In the genomic region with DNA sequence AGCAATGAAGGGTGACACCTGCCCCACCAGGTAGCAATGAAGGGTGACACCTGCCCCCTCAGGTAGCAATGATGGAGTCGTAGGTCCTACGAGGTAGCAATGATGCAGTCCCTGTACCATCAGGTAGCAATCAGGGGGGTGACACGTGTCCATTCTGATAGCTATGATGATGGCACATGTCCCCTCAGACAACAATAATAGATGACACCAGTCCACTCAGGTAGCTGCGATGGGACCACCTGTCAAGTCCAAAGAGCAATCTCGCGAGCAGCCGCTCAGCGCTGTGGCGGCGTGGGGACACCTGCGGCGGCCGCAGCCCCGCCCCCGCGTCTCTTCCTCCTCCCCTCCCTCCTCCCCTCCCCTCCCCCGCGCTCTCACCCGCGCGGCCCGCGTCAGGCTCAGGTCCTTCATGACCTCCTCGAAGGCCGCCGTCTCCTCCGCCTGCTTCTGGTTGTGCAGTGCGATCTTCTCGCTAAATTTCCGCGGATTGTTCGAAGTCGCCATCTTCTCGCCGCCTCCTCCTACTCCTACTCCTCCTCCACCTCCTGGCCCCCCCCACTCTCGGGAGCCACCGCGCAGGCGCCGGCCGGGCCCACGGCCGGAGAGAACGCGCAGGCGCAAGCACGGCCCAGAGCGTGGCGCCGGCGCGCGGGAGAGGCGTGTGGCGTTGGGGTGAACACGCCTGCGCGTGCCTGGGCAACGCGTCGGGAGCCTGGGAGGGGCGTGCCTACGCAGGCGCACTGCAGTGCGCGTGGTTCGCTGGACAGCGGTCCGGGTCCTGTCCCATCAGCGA, we compare ENCODE assay signal across 7 mouse cellular contexts. TPM values are rescaled to one million over a fixed set of nuclear protein-coding genes. Genes with fewer than 3 reads are reported as not detected.
DNase-seq lines count a peak whose midpoint lies in the region; ATAC-seq and TF ChIP-seq lines count a peak whose summit lies in the region.

A gene (minus strand): TSS at position 525 of the 793 bp plus-strand sequence.

- H3K4me1 ChIP-seq in embryonic facial prominence, embryonic 12.5 days: peaks cover 18% of the 10 kb centered on the region
- peaks cover 6% of the 10 kb centered on the region; the same call in 1 of the 2 replicates for H3K4me1 ChIP-seq in kidney, adult 2 months (ENCODE audit: control insufficient read depth, insufficient read depth, low read length)
- H3K4me1 ChIP-seq in limb, embryonic 12.5 days (replicated peaks): peaks cover 12% of the 10 kb centered on the region
- H3K4me1 ChIP-seq in midbrain, embryonic 15.5 days: peaks cover 26% of the 10 kb centered on the region
- peaks cover 8% of the 10 kb centered on the region; the same call in 1 of the 2 replicates for H3K4me1 ChIP-seq in spleen, adult 2 months (ENCODE audit: control insufficient read depth, insufficient read depth, insufficient read length)

- under 1% methylated on average over 70 of the region's 70 CpGs for WGBS in embryonic facial prominence, embryonic 12.5 days
- under 1% methylated on average over 70 of the region's 70 CpGs for WGBS in kidney, adult 2 months
- WGBS in limb, embryonic 12.5 days: under 1% methylated on average over 70 of the region's 70 CpGs
- WGBS in midbrain, embryonic 15.5 days: under 1% methylated on average over 70 of the region's 70 CpGs
- WGBS in spleen, adult 2 months: 1% methylated on average over 65 of the region's 70 CpGs

- no peak for TF ChIP-seq CTCF in kidney, adult 2 months (conservative IDR thresholded peaks at IDR 0.05; ENCODE audit: insufficient read depth, insufficient read length, low read depth, low read length)
- TF ChIP-seq CTCF in spleen, adult 2 months (IDR thresholded peaks at IDR 0.05; ENCODE audit: extremely low read depth, insufficient read depth, insufficient read length, insufficient replicate concordance): no peak

- no peaks in the 10 kb centered on the region for H3K36me3 ChIP-seq in embryonic facial prominence, embryonic 12.5 days
- H3K36me3 ChIP-seq in kidney, adult 2 months (ENCODE audit: control insufficient read depth, insufficient read depth, low read length): no peaks in the 10 kb centered on the region
- 0 out of 2 replicates have a peak, but pooled peaks cover 3% of the 10 kb centered on the region for H3K36me3 ChIP-seq in limb, embryonic 12.5 days
- H3K36me3 ChIP-seq in midbrain, embryonic 15.5 days (replicated peaks): no peaks in the 10 kb centered on the region
- no peaks in the 10 kb centered on the region for H3K36me3 ChIP-seq in spleen, adult 2 months (ENCODE audit: control insufficient read depth, insufficient read depth, low read length)

- peak within 1 kb of the TSS; percentile 68 for H3K4me3 ChIP-seq in embryonic facial prominence, embryonic 12.5 days
- H3K4me3 ChIP-seq in kidney, adult 2 months (ENCODE audit: insufficient read depth, low read depth, low read length): peak within 1 kb of the TSS; percentile 72
- H3K4me3 ChIP-seq in limb, embryonic 12.5 days (replicated peaks): peak within 1 kb of the TSS; percentile 68
- H3K4me3 ChIP-seq in midbrain, embryonic 15.5 days: peak within 1 kb of the TSS; percentile 60
- H3K4me3 ChIP-seq in spleen, adult 2 months (ENCODE audit: extremely low read depth, insufficient read depth, insufficient read length): peak within 1 kb of the TSS; percentile 85

- peak; percentile 13 for TF ChIP-seq POLR2A in kidney, adult 2 months (IDR thresholded peaks at IDR 0.05; ENCODE audit: low read depth, low read length)
- peak; percentile 24; the same call in 1 of the 2 replicates for TF ChIP-seq POLR2A in spleen, adult 2 months (IDR thresholded peaks at IDR 0.05; ENCODE audit: low read depth, low read length)

- peak within 1 kb of the TSS; percentile 76 for H3K27ac ChIP-seq in embryonic facial prominence, embryonic 12.5 days
- H3K27ac ChIP-seq in kidney, adult 2 months (ENCODE audit: insufficient read depth, low read depth, low read length): peak within 1 kb of the TSS; percentile 46; the same call in 1 of the 2 replicates
- peak within 1 kb of the TSS; percentile 75 for H3K27ac ChIP-seq in limb, embryonic 12.5 days
- peak within 1 kb of the TSS; percentile 91 for H3K27ac ChIP-seq in midbrain, embryonic 15.5 days
- peak within 1 kb of the TSS; percentile 79 for H3K27ac ChIP-seq in spleen, adult 2 months (ENCODE audit: insufficient read depth, low read length)

- ATAC-seq in embryonic facial prominence, embryonic 12.5 days (ENCODE audit: insufficient number of reproducible peaks, insufficient read depth, low FRiP score, low TSS enrichment): peak; percentile 98
- peak; percentile 96 for ATAC-seq in limb, embryonic 12.5 days (ENCODE audit: insufficient number of reproducible peaks, insufficient read depth, low FRiP score, low TSS enrichment, low read depth)
- peak; percentile 96 for ATAC-seq in midbrain, embryonic 15.5 days (replicated peaks)

- H3K27me3 ChIP-seq in embryonic facial prominence, embryonic 12.5 days: no peaks in the 10 kb centered on the region
- H3K27me3 ChIP-seq in kidney, adult 2 months (replicated peaks; ENCODE audit: control insufficient read depth, insufficient read depth, low read length): no peaks in the 10 kb centered on the region
- no peaks in the 10 kb centered on the region for H3K27me3 ChIP-seq in limb, embryonic 12.5 days
- peaks cover 3% of the 10 kb centered on the region; the same call in 1 of the 2 replicates for H3K27me3 ChIP-seq in midbrain, embryonic 15.5 days (replicated peaks)
- H3K27me3 ChIP-seq in spleen, adult 2 months (ENCODE audit: control insufficient read depth, insufficient read depth, low read length): no peaks in the 10 kb centered on the region; the same call in 1 of the 2 replicates

- H3K9me3 ChIP-seq in embryonic facial prominence, embryonic 12.5 days: no peaks in the 10 kb centered on the region
- no peaks in the 10 kb centered on the region for H3K9me3 ChIP-seq in limb, embryonic 12.5 days
- H3K9me3 ChIP-seq in midbrain, embryonic 15.5 days: no peaks in the 10 kb centered on the region

- peak; percentile 98 for DNase-seq in adrenal gland, postnatal 25 days
- DNase-seq in heart, adult 18-20 months: peak; percentile 97 to 98
- peak; percentile 98 for DNase-seq in kidney, adult 2 months
- peak; percentile 94 to 98 for DNase-seq in spleen, adult 2 months (ENCODE audit: low read depth in 1 of 2, low spot score in 2 of 2)

- H3K4me2 ChIP-seq in embryonic facial prominence, embryonic 12.5 days (replicated peaks): peak within 1 kb of the TSS; percentile 86
- peak within 1 kb of the TSS; percentile 88 for H3K4me2 ChIP-seq in limb, embryonic 12.5 days
- H3K4me2 ChIP-seq in midbrain, embryonic 15.5 days: peak within 1 kb of the TSS; percentile 86

- H3K9ac ChIP-seq in embryonic facial prominence, embryonic 12.5 days: peak within 1 kb of the TSS; percentile 80
- peak within 1 kb of the TSS; percentile 73 for H3K9ac ChIP-seq in limb, embryonic 12.5 days (replicated peaks)
- peak within 1 kb of the TSS; percentile 67 for H3K9ac ChIP-seq in midbrain, embryonic 15.5 days

RNA-seq across cellular contexts. Expression of the gene that starts here (rescaled TPM):
- total RNA-seq in adrenal gland, postnatal 25 days (2021): 23.9 and 28.8 TPM in 2 replicates
- polyA plus RNA-seq in embryonic facial prominence, embryonic 12.5 days (2016; fragmentation: Nextera tagmentation; extraction: Ambion mirVana): 22.1 and 24.1 TPM in 2 replicates
- total RNA-seq in heart, adult 18-20 months (2021): 1 to 10 TPM; 7.8 to 9.0 TPM
- polyA plus RNA-seq in kidney, adult 2 months (2012; rRNA removed): 16.8 and 18.1 TPM in 2 replicates
- 18.4 and 24.8 TPM in 2 replicates for polyA plus RNA-seq in limb, embryonic 12.5 days (2016; fragmentation: Nextera tagmentation; extraction: Ambion mirVana)
- polyA plus RNA-seq in midbrain, embryonic 15.5 days (2015; fragmentation: Nextera tagmentation; extraction: Ambion mirVana): 57.2 and 58.7 TPM in 2 replicates
- 18.9 and 22.1 TPM in 2 replicates for polyA plus RNA-seq in spleen, adult 2 months (2012; rRNA removed)

Comparison
In these comparisons a context has a peak if more than half of its experiments do, and no peak if none do; other contexts are left out.
1. Peak in every context shown above with its lines: DNase-seq, ATAC-seq, H3K4me3 ChIP-seq and H3K27ac ChIP-seq.